Mouse (Mus musculus) small intestine, adult 2 months (tissue): ENCODE data around the gene Txndc2.

Source experiments
- CTCF ChIP-seq: fragments of 200-500 bp; IDR thresholded peaks from 2 replicates; pipeline ENCODE4 v1.5.1; 2012; ENCODE audit warnings: low read depth, mild to moderate bottlenecking, control low read depth, inconsistent platforms, low read length, moderate library complexity, mixed read lengths; ENCODE audit not compliant: insufficient replicate concordance, insufficient read length; ENCODE audit errors: extremely low read depth
- POLR2A ChIP-seq: fragments of 200-500 bp; IDR thresholded peaks from 2 replicates; pipeline ENCODE4 v1.6.1; 2012; ENCODE audit warnings: low read depth, mild to moderate bottlenecking, control low read depth, inconsistent platforms, low read length, moderate library complexity

DNA sequence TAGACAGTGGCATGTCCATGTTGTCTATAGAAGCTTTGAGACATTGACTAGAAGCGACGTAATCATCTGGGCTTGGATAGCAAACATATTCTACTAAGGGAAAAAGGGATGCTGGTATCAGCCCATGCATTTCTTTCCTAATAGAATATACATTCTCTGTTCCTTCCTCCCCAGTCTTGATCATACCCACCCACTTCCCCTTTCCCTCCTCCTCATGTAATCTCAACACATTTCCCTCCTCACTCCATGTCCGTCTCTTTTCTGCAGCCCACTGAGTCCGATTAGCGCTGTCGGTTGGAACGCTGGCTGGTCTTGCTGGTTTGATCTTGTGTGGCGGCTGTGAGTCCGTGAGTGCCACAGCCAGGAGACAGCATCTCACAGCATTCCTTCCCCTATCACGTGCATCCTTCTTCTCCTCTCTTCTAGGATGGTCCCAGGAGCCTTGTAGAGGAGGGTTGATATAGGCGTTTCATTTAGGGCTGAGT lies at the start of gene Txndc2:
- TF ChIP-seq CTCF (no peak), POLR2A (no peak)
